Mouse (Mus musculus) lung, adult 10 weeks (tissue): ENCODE measurements around the gene Rab10. TPM values are rescaled to one million over a fixed set of nuclear protein-coding genes. Genes with fewer than 3 reads are reported as not detected.

Experiments
- polyA plus RNA-seq: library from polyadenylated mRNA; stranded (reverse); fragments of 350-450 nt; fragmentation: Illumina TruSeq; extraction: RNeasy Lipid Tissue Mini Kit (QIAGEN cat#74804); gene quantifications from one replicate; pipeline ENCODE4 v1.2.3, GENCODE M21; 2014; ENCODE audit warnings: low read depth, low replicate concordance; ENCODE audit not compliant: insufficient read depth

Gene Rab10
- polyA plus RNA-seq = 37.4 TPM

GRCm38 (mm10) chr12:3309391-3310320, at the start of gene Rab10:
TSS of gene Rab10 (minus strand) at chr12:3309969.

Other genes with a start within 250 kb of the Rab10 start
- 6.2 TPM for gene Kif3c, start 55.2 kb upstream of the Rab10 start, polyA plus RNA-seq
- 2.6 TPM for gene Asxl2, start 116.9 kb upstream of the Rab10 start, polyA plus RNA-seq